Mouse (Mus musculus): Measurements from ENCODE around the gene Nploc4. TPM values are rescaled to one million over a fixed set of nuclear protein-coding genes. Genes with fewer than 3 reads are reported as not detected.

Gene Nploc4
- polyA plus RNA-seq (2015; fragmentation: Nextera tagmentation; extraction: Ambion mirVana), result 35.0 and 38.1 TPM in 2 replicates

GRCm38 (mm10) chr11:120437152-120437856 is at the start of gene Nploc4:
Nploc4 (minus strand) TSS chr11:120437708.
- peak within 1 kb of the TSS; percentile 99 for H3K9ac ChIP-seq (replicated peaks)
- under 1% methylated on average over 71 of the region's 77 CpGs for WGBS
- H3K4me1 ChIP-seq (replicated peaks), result peaks cover 13% of the 10 kb centered on the region
- H3K4me3 ChIP-seq (replicated peaks), result peak within 1 kb of the TSS; percentile 96
- ATAC-seq, result peak; percentile 88
- H3K27me3 ChIP-seq, result no peaks in the 10 kb centered on the region
- H3K27ac ChIP-seq, result peak within 1 kb of the TSS; percentile 85
- H3K9me3 ChIP-seq, result no peaks in the 10 kb centered on the region
- H3K4me2 ChIP-seq (replicated peaks), result peak within 1 kb of the TSS; percentile 80
- H3K36me3 ChIP-seq, result peaks cover 26% of the 10 kb centered on the region

- no peaks in the 10 kb centered on the region for H3K9me3 ChIP-seq
- WGBS, result 10% methylated on average over 10 of the region's 10 CpGs
- H3K27me3 ChIP-seq, result no peaks in the 10 kb centered on the region
- peak overlapping the region; percentile 91; the same call in 1 of the 2 replicates for H3K27ac ChIP-seq
- H3K4me2 ChIP-seq (replicated peaks), result peak overlapping the region; percentile 94
- ATAC-seq, result no peak
- H3K4me3 ChIP-seq (replicated peaks), result peak overlapping the region; percentile 88
- peak overlapping the region; percentile 90 for H3K9ac ChIP-seq (replicated peaks)
- H3K4me1 ChIP-seq (replicated peaks), result peaks cover 26% of the 10 kb centered on the region
- H3K36me3 ChIP-seq, result peaks cover 63% of the 10 kb centered on the region
These were observed 47.7 kb upstream of the Nploc4 start for GRCm38 (mm10) chr11:120485251-120485650.

- Histone ChIP-seq H3K4me3 (replicated peaks) (peak within 1 kb of the TSS; percentile 88), H3K9ac (replicated peaks) (peak within 1 kb of the TSS; percentile 90), H3K4me2 (replicated peaks) (peak within 1 kb of the TSS; percentile 94), H3K4me1 (replicated peaks) (peaks cover 22% of the 10 kb centered on the region), H3K27ac (peak within 1 kb of the TSS; percentile 91), H3K36me3 (peaks cover 70% of the 10 kb centered on the region), H3K27me3 (no peaks in the 10 kb centered on the region), H3K9me3 (no peaks in the 10 kb centered on the region)
- peak; percentile 96 for ATAC-seq
- WGBS, result under 1% methylated on average over 60 of the region's 60 CpGs
These were observed 46.9 kb upstream of the Nploc4 start, which contains the start of gene Mrpl12 for GRCm38 (mm10) chr11:120484265-120484981. Mrpl12 (plus strand) TSS chr11:120484613.

- 91% methylated on average over 7 of the region's 7 CpGs for WGBS
- H3K4me2 ChIP-seq (replicated peaks), result peak overlapping the region; percentile 94
- H3K9ac ChIP-seq (replicated peaks), result peak overlapping the region; percentile 90
- peaks cover 74% of the 10 kb centered on the region for H3K36me3 ChIP-seq
- H3K4me3 ChIP-seq (replicated peaks), result peak overlapping the region; percentile 88
- H3K4me1 ChIP-seq (replicated peaks), result peaks cover 21% of the 10 kb centered on the region
- H3K9me3 ChIP-seq, result no peaks in the 10 kb centered on the region
- peak overlapping the region; percentile 91 for H3K27ac ChIP-seq
- ATAC-seq, result peak; percentile 18; the same call in 1 of the 2 replicates
- no peaks in the 10 kb centered on the region for H3K27me3 ChIP-seq
These were observed 46.0 kb upstream of the Nploc4 start for GRCm38 (mm10) chr11:120483448-120483934.

- Histone ChIP-seq H3K27me3 (no peaks in the 10 kb centered on the region), H3K9me3 (no peaks in the 10 kb centered on the region), H3K27ac (no peak overlapping the region), H3K4me1 (replicated peaks) (peaks cover 12% of the 10 kb centered on the region), H3K36me3 (peaks cover 79% of the 10 kb centered on the region), H3K9ac (replicated peaks) (no peak overlapping the region), H3K4me3 (replicated peaks) (no peak overlapping the region), H3K4me2 (replicated peaks) (no peak overlapping the region)
- ATAC-seq, result no peak
- 97% methylated on average over 6 of the region's 6 CpGs for WGBS
These were observed 34.5 kb upstream of the Nploc4 start for GRCm38 (mm10) chr11:120472052-120472451.

GRCm38 (mm10) chr11:120467736-120468092 is 30.2 kb upstream of the Nploc4 start:
- Histone ChIP-seq H3K36me3 (peaks cover 68% of the 10 kb centered on the region), H3K27ac (peak overlapping the region; percentile 72; the same call in 1 of the 2 replicates), H3K9ac (replicated peaks) (peak overlapping the region; percentile 91), H3K4me3 (replicated peaks) (peak overlapping the region; percentile 99), H3K27me3 (no peaks in the 10 kb centered on the region), H3K9me3 (no peaks in the 10 kb centered on the region), H3K4me2 (replicated peaks) (peak overlapping the region; percentile 84), H3K4me1 (replicated peaks) (peaks cover 26% of the 10 kb centered on the region)
- no peak for ATAC-seq
- 1% methylated on average over 33 of the region's 33 CpGs for WGBS

- Histone ChIP-seq H3K4me1 (replicated peaks) (peaks cover 26% of the 10 kb centered on the region), H3K36me3 (peaks cover 68% of the 10 kb centered on the region), H3K27me3 (no peaks in the 10 kb centered on the region), H3K4me3 (replicated peaks) (peak within 1 kb of the TSS; percentile 99), H3K27ac (peak within 1 kb of the TSS; percentile 85), H3K9ac (replicated peaks) (peak within 1 kb of the TSS; percentile 95), H3K9me3 (no peaks in the 10 kb centered on the region), H3K4me2 (replicated peaks) (peak within 1 kb of the TSS; percentile 98)
- under 1% methylated on average over 48 of the region's 54 CpGs for WGBS
- ATAC-seq, result peak; percentile 100
These were observed 29.7 kb upstream of the Nploc4 start, which contains the start of gene Arl16 for GRCm38 (mm10) chr11:120467051-120467735. Arl16 (minus strand) TSS chr11:120467607.

GRCm38 (mm10) chr11:120465521-120465920 is 28.0 kb upstream of the Nploc4 start:
- Histone ChIP-seq H3K4me2 (replicated peaks) (peak overlapping the region; percentile 98; the same call in 1 of the 2 replicates), H3K9me3 (no peaks in the 10 kb centered on the region), H3K9ac (replicated peaks) (no peak overlapping the region), H3K4me1 (replicated peaks) (peaks cover 26% of the 10 kb centered on the region), H3K4me3 (replicated peaks) (0 out of 2 replicates have a peak overlapping the region, but pooled peaks have one; percentile 99), H3K27ac (no peak overlapping the region), H3K27me3 (no peaks in the 10 kb centered on the region), H3K36me3 (peaks cover 68% of the 10 kb centered on the region)
- 91% methylated on average over 4 of the region's 4 CpGs for WGBS
- ATAC-seq, result no peak

- no peaks in the 10 kb centered on the region for H3K9me3 ChIP-seq
- H3K27me3 ChIP-seq, result no peaks in the 10 kb centered on the region
- H3K9ac ChIP-seq (replicated peaks), result no peak overlapping the region
- WGBS, result 83% methylated on average over 5 of the region's 5 CpGs
- H3K4me2 ChIP-seq (replicated peaks), result no peak overlapping the region
- H3K27ac ChIP-seq, result no peak overlapping the region
- no peak overlapping the region for H3K4me3 ChIP-seq (replicated peaks)
- H3K4me1 ChIP-seq (replicated peaks), result peaks cover 27% of the 10 kb centered on the region
- no peak for ATAC-seq
- peaks cover 65% of the 10 kb centered on the region for H3K36me3 ChIP-seq
These were observed 26.9 kb upstream of the Nploc4 start for GRCm38 (mm10) chr11:120464365-120464764.

GRCm38 (mm10) chr11:120463536-120463935 is 26.0 kb upstream of the Nploc4 start:
- Histone ChIP-seq H3K9ac (replicated peaks) (no peak overlapping the region), H3K9me3 (no peaks in the 10 kb centered on the region), H3K27ac (no peak overlapping the region), H3K36me3 (peaks cover 60% of the 10 kb centered on the region), H3K27me3 (no peaks in the 10 kb centered on the region), H3K4me1 (replicated peaks) (peaks cover 30% of the 10 kb centered on the region), H3K4me2 (replicated peaks) (no peak overlapping the region), H3K4me3 (replicated peaks) (no peak overlapping the region)
- no peak for ATAC-seq
- whole genome bisulfite sequencing, result 91% methylated on average over 2 of the region's 2 CpGs

GRCm38 (mm10) chr11:120458847-120459597 is 21.5 kb upstream of the Nploc4 start:
- WGBS, result 77% methylated on average over 6 of the region's 6 CpGs

More at GRCm38 (mm10) chr11:120458847-120459597, 21.5 kb upstream of the Nploc4 start:
- Histone ChIP-seq H3K36me3 (peaks cover 47% of the 10 kb centered on the region), H3K4me1 (replicated peaks) (peaks cover 25% of the 10 kb centered on the region), H3K4me2 (replicated peaks) (peak overlapping the region; percentile 95), H3K9me3 (no peaks in the 10 kb centered on the region), H3K9ac (replicated peaks) (peak overlapping the region; percentile 89), H3K27me3 (no peaks in the 10 kb centered on the region), H3K4me3 (replicated peaks) (peak overlapping the region; percentile 80), H3K27ac (no peak overlapping the region)
- ATAC-seq, result no peak
